Mouse (Mus musculus): Measurements from ENCODE around the gene Kank1. TPM values are rescaled to one million over a fixed set of nuclear protein-coding genes. Genes with fewer than 3 reads are reported as not detected.
A peak's percentile ranks its signal among the peaks of the same experiment; 100 is the strongest.
"Not testable (repeated sequence)": the region's sequence is repeated elsewhere in the genome, so short reads cannot be mapped to it uniquely, and the experiment has no call there.

Kank1 gene
- polyA plus RNA-seq, 1 experiment from 2014 or later: 23.0 TPM

DNA sequence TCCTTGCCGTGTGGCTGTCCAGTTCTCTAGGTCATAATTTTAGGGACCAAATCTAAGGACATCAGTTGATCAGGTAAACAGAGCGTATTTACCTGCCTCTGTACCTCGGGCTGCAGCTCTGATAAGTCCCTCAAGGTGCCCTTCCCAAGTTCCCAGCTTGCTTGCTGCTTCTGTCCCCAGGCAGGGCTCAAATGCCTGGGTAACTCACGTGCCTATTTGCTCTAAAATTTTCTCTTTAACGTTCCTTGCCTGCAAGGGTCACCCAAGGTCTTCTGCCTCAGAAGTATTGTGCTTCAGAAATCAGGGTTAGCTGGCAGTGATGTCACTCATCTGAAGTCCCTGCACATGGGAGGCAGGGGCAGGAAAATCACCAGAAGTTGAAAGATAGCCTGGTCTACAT lies 210.6 kb downstream of the Kank1 start:
- no peaks in the 10 kb centered on the region for H3K9me3 ChIP-seq (ENCODE audit: control insufficient read depth, low read length)
- no peak overlapping the region for H3K4me2 ChIP-seq (replicated peaks; ENCODE audit: low read depth, low read length)
- H3K9ac ChIP-seq (ENCODE audit: low read depth, low read length): no peak overlapping the region
- no peak overlapping the region for H3K4me3 ChIP-seq (ENCODE audit: low read length)
- ATAC-seq (ENCODE audit: low FRiP score, low TSS enrichment): no peak
- no peak overlapping the region for H3K27ac ChIP-seq (ENCODE audit: low read depth, low read length)
- no peaks in the 10 kb centered on the region for H3K36me3 ChIP-seq (ENCODE audit: control insufficient read depth, insufficient read depth, low read length)
- 61% methylated on average over 5 of the region's 5 CpGs for WGBS
- no peaks in the 10 kb centered on the region for H3K27me3 ChIP-seq (ENCODE audit: control insufficient read depth, insufficient read depth, low read length)
- H3K4me1 ChIP-seq (ENCODE audit: control insufficient read depth, insufficient read depth, low read length): no peaks in the 10 kb centered on the region

DNA sequence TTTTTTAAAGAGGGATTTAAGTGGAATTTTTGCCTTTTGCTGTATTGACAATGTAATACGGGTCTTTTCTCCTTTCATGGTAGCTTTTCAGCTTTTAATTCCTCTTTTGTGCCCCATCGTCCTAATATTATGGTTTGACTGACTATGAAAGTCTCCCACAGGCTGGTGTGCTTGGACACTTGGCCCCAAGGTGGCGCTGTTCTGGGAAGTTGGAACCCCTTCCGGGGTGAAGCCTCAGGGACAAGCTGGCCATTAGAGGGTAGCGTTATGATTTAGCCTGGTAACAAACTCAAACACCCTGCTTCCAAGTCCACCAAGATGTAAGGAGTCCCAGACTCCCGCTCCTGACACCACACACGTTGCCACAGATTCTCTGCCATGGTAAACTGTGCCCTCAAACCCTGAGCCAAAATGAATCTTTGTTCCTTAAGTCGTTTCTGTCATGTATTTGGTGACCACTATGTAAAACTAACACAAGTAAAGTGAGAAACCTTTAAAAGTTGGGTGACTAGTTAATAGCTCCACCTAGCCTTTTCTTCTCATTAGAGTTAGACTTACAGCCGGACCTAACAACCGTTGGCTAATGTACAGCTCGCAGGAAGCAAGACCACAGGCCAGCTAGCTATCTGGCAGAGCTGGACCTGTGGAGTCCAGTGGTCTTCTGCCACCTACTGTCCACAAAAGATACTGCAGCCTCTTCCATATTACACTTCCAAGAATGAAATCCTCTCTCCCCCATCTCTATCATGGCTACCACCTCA lies 214.3 kb downstream of the Kank1 start:
- H3K9me3 ChIP-seq (ENCODE audit: control insufficient read depth, low read length): no peaks in the 10 kb centered on the region
- no peak overlapping the region for H3K4me2 ChIP-seq (replicated peaks; ENCODE audit: low read depth, low read length)
- no peak overlapping the region for H3K4me3 ChIP-seq (ENCODE audit: low read length)
- H3K27me3 ChIP-seq (ENCODE audit: control insufficient read depth, insufficient read depth, low read length): no peaks in the 10 kb centered on the region
- no peak overlapping the region for H3K9ac ChIP-seq (ENCODE audit: low read depth, low read length)
- no peak overlapping the region for H3K27ac ChIP-seq (ENCODE audit: low read depth, low read length)
- ATAC-seq (ENCODE audit: low FRiP score, low TSS enrichment): no peak
- 50% methylated on average over 11 of the region's 11 CpGs for WGBS
- H3K36me3 ChIP-seq (ENCODE audit: control insufficient read depth, insufficient read depth, low read length): no peaks in the 10 kb centered on the region
- H3K4me1 ChIP-seq (ENCODE audit: control insufficient read depth, insufficient read depth, low read length): no peaks in the 10 kb centered on the region

DNA sequence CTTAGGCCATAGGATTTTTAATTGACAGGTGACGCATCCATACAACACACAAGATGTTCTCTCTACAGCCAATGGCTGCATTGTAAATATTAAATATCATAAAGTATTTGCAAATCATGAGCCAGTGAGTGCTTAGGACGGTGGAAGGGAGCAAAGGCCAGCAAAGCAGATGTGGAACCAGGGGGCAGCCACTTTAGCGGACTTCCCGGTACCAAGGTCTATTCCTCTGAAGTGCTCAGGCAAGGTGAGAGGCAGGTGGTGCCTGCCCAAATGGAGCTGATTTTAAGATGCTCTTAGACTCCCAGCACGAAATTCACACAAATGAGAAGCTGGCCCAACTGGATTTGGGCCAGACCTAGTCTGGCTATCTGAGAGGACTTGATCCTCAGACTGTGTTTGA lies 216.4 kb downstream of the Kank1 start:
- H3K27me3 ChIP-seq (ENCODE audit: control insufficient read depth, insufficient read depth, low read length): no peaks in the 10 kb centered on the region
- no peaks in the 10 kb centered on the region for H3K36me3 ChIP-seq (ENCODE audit: control insufficient read depth, insufficient read depth, low read length)
- no peak overlapping the region for H3K9ac ChIP-seq (ENCODE audit: low read depth, low read length)
- H3K9me3 ChIP-seq (ENCODE audit: control insufficient read depth, low read length): no peaks in the 10 kb centered on the region
- no peak overlapping the region for H3K27ac ChIP-seq (ENCODE audit: low read depth, low read length)
- no peak overlapping the region for H3K4me3 ChIP-seq (ENCODE audit: low read length)
- no peak overlapping the region for H3K4me2 ChIP-seq (replicated peaks; ENCODE audit: low read depth, low read length)
- H3K4me1 ChIP-seq (ENCODE audit: control insufficient read depth, insufficient read depth, low read length): no peaks in the 10 kb centered on the region
- ATAC-seq (ENCODE audit: low FRiP score, low TSS enrichment): no peak
- WGBS: 78% methylated on average over 5 of the region's 5 CpGs

DNA sequence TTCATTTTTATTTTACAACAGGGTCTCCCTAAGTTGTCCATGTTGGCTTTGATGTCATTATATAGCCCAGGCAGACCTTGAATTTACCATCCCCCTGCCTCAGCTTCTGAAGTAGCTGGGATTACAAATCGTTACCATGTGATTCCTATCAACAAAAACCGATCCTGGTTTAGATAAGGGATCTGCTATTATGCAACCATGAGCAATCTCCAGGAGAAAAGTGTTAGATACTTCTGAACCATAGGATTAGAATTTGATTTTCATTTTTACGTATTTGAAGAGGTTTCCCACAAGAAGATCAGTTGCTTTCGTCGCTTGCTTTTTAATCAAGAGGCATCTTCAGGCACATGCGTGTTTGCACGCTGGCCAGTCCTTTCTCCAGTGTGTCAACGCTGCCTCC lies 224.0 kb downstream of the Kank1 start:
- WGBS: 84% methylated on average over 8 of the region's 8 CpGs
- peaks cover 2% of the 10 kb centered on the region; the same call in 1 of the 2 replicates for H3K9me3 ChIP-seq (ENCODE audit: control insufficient read depth, low read length)
- H3K27ac ChIP-seq (ENCODE audit: low read depth, low read length): no peak overlapping the region
- ATAC-seq (ENCODE audit: low FRiP score, low TSS enrichment): no peak
- no peak overlapping the region for H3K9ac ChIP-seq (ENCODE audit: low read depth, low read length)
- H3K4me3 ChIP-seq (ENCODE audit: low read length): no peak overlapping the region
- H3K4me2 ChIP-seq (replicated peaks; ENCODE audit: low read depth, low read length): no peak overlapping the region
- H3K4me1 ChIP-seq (ENCODE audit: control insufficient read depth, insufficient read depth, low read length): peaks cover 9% of the 10 kb centered on the region; the same call in 1 of the 2 replicates
- H3K27me3 ChIP-seq (ENCODE audit: control insufficient read depth, insufficient read depth, low read length): no peaks in the 10 kb centered on the region
- no peaks in the 10 kb centered on the region for H3K36me3 ChIP-seq (ENCODE audit: control insufficient read depth, insufficient read depth, low read length)

DNA sequence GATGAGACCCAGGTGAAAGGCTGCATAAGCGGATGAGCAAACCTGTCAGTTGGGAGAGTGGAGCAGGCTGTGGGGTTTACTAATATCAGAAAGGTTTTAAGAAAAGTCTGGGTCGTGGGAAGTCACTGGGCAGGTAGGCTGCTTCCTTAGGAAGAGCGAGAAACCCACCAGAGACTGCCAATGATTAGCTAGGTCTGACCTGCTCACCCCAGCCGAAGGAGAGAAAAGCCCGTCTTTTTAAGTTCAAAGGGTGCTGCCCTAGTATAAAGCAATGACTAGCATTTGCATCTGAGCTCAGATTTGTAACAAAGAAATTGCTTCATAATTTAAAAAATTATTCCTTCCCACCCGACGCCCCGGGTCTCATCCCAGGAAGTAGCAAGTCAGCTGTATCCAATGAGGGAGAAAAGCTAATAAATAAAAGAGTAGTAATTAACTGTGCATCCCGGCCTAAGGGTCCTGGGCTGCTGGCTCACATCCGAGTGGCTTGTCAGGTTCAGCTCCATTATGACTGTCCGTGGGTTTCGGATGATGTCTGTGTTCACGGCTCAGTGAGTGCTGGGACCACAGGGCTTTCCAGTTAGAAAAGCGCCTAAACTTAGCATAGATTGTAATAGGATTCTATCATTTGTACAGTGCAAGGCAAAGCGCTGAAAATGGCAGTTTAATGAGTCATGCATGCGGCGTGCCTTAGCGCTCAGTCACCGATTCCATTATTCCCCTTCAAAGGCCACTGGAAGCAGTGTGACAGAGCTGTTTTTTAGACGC lies 225.0 kb downstream of the Kank1 start:
- no peak overlapping the region for H3K27ac ChIP-seq (ENCODE audit: low read depth, low read length)
- H3K9me3 ChIP-seq (ENCODE audit: control insufficient read depth, low read length): peaks cover 2% of the 10 kb centered on the region; the same call in 1 of the 2 replicates
- H3K9ac ChIP-seq (ENCODE audit: low read depth, low read length): no peak overlapping the region
- peak overlapping the region; percentile 19; the same call in 1 of the 2 replicates for H3K4me2 ChIP-seq (replicated peaks; ENCODE audit: low read depth, low read length)
- no peak overlapping the region; the same call in 1 of the 2 replicates for H3K4me3 ChIP-seq (ENCODE audit: low read length)
- no peaks in the 10 kb centered on the region for H3K27me3 ChIP-seq (ENCODE audit: control insufficient read depth, insufficient read depth, low read length)
- ATAC-seq (ENCODE audit: low FRiP score, low TSS enrichment): peak; percentile 73; the same call in 1 of the 2 replicates
- peaks cover 9% of the 10 kb centered on the region; the same call in 1 of the 2 replicates for H3K4me1 ChIP-seq (ENCODE audit: control insufficient read depth, insufficient read depth, low read length)
- WGBS: 37% methylated on average over 20 of the region's 20 CpGs
- no peaks in the 10 kb centered on the region for H3K36me3 ChIP-seq (ENCODE audit: control insufficient read depth, insufficient read depth, low read length)

DNA sequence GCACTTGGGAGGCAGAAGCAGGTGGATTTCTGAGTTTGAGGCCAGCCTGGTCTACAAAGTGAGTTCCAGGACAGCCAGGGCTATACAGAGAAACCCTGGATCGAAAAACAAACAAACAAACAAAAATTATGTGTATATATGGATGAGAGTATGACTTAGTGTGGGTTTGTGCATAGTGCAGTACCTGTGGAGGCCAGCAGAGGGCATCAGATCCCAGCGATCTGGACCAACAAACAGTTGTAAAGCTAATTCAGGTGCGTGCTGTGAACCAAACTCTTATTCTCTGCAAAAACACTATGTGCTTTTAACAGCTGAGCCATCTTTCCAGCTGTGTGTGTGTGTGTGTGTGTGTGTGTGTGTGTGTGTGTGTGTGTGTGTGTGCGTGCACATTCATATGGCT lies 239.0 kb downstream of the Kank1 start:
- not testable (repeated sequence) for H3K27me3 ChIP-seq (ENCODE audit: control insufficient read depth, insufficient read depth, low read length); H3K4me1 ChIP-seq (ENCODE audit: control insufficient read depth, insufficient read depth, low read length); ATAC-seq (ENCODE audit: low FRiP score, low TSS enrichment); H3K9me3 ChIP-seq (ENCODE audit: control insufficient read depth, low read length); H3K4me2 ChIP-seq (replicated peaks; ENCODE audit: low read depth, low read length); H3K27ac ChIP-seq (ENCODE audit: low read depth, low read length); H3K4me3 ChIP-seq (ENCODE audit: low read length); H3K9ac ChIP-seq (ENCODE audit: low read depth, low read length); H3K36me3 ChIP-seq (ENCODE audit: control insufficient read depth, insufficient read depth, low read length)
- WGBS: 74% methylated on average over 4 of the region's 4 CpGs

DNA sequence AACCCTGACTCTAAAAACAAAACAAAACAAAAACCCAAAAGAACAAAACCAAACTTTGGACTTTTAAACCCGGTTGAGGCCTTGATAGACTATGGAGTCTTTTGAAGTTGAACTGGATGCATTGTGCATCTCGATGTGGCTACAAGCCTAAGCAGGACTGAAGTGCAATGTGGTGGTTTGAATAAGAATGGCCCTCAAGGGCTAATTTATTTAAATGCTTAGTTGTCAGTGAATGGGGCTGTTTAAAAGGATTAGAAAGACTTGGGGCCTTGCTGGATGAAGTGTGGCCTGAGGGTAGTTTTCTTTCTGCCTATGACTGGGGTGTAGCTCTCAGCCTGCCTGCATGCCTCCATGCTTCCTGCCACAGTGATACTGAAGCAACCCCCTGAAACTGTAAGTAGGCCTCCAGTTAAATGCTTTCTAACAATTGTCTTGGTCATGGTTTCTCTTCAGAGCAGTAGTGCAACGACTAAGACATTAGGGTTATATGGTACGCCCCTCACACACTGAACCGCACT lies 242.4 kb downstream of the Kank1 start:
- H3K36me3 ChIP-seq (ENCODE audit: control insufficient read depth, insufficient read depth, low read length): no peaks in the 10 kb centered on the region
- 81% methylated on average over 5 of the region's 5 CpGs for whole genome bisulfite sequencing
- no peak overlapping the region for H3K27ac ChIP-seq (ENCODE audit: low read depth, low read length)
- no peaks in the 10 kb centered on the region for H3K27me3 ChIP-seq (ENCODE audit: control insufficient read depth, insufficient read depth, low read length)
- no peak overlapping the region for H3K4me3 ChIP-seq (ENCODE audit: low read length)
- H3K4me1 ChIP-seq (ENCODE audit: control insufficient read depth, insufficient read depth, low read length): no peaks in the 10 kb centered on the region
- H3K9me3 ChIP-seq (ENCODE audit: control insufficient read depth, low read length): no peaks in the 10 kb centered on the region
- ATAC-seq (ENCODE audit: low FRiP score, low TSS enrichment): no peak
- no peak overlapping the region for H3K4me2 ChIP-seq (replicated peaks; ENCODE audit: low read depth, low read length)
- H3K9ac ChIP-seq (ENCODE audit: low read depth, low read length): no peak overlapping the region

DNA sequence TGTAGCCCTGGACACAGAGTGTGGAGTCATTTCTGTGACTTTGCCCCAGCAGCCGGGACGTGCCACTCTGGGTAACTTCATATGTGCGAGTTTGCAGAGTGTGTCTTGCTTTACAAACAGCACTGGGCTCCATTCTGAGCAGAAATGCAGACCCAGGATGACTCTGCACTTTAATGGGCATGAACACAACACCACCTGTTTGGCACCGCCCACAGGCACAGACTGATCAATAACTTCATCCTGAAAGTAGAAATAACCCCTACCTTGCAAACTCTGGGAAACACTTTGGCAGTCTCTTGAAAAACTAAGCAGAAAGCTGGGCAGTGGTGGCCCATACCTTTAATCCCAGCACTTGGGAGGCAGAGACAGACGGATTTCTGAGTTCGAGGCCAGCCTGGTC lies 244.0 kb downstream of the Kank1 start:
- 91% methylated on average over 6 of the region's 6 CpGs for WGBS
- ATAC-seq (ENCODE audit: low FRiP score, low TSS enrichment): no peak
- H3K27ac ChIP-seq (ENCODE audit: low read depth, low read length): no peak overlapping the region
- H3K4me1 ChIP-seq (ENCODE audit: control insufficient read depth, insufficient read depth, low read length): no peaks in the 10 kb centered on the region
- H3K4me3 ChIP-seq (ENCODE audit: low read length): no peak overlapping the region
- H3K36me3 ChIP-seq (ENCODE audit: control insufficient read depth, insufficient read depth, low read length): no peaks in the 10 kb centered on the region
- no peak overlapping the region for H3K9ac ChIP-seq (ENCODE audit: low read depth, low read length)
- H3K27me3 ChIP-seq (ENCODE audit: control insufficient read depth, insufficient read depth, low read length): no peaks in the 10 kb centered on the region
- H3K4me2 ChIP-seq (replicated peaks; ENCODE audit: low read depth, low read length): no peak overlapping the region
- H3K9me3 ChIP-seq (ENCODE audit: control insufficient read depth, low read length): no peaks in the 10 kb centered on the region
